Mouse (Mus musculus) forebrain, embryonic 11.5 days (tissue): ENCODE measurements around the gene Limk1. TPM values are rescaled to one million over a fixed set of nuclear protein-coding genes. Genes with fewer than 3 reads are reported as not detected.

Source experiments
- polyA plus RNA-seq: library from polyadenylated mRNA; unstranded; fragments of >200 nt; fragmentation: Nextera tagmentation; extraction: Ambion mirVana; gene quantifications from 2 replicates; pipeline ENCODE4 v1.2.1, GENCODE M21; 2014

Limk1 gene
- polyA plus RNA-seq, 1 experiment from 2014 or later = 11.2 TPM

Other genes starting within 250 kb of the Limk1 start
- 99.8 and 103 TPM in 2 replicates for gene Gtf2ird1, start 231.9 kb downstream of the Limk1 start, polyA plus RNA-seq
- gene Clip2, start 136.2 kb downstream of the Limk1 start, polyA plus RNA-seq = 6.1 and 6.8 TPM in 2 replicates
- gene Syna, start 128.4 kb downstream of the Limk1 start, polyA plus RNA-seq = not detected in 2 replicates
- 375 and 391 TPM in 2 replicates for gene Rfc2, start 107.2 kb downstream of the Limk1 start, polyA plus RNA-seq
- 2.2 and 3.8 TPM in 2 replicates for gene Lat2, start 73.6 kb downstream of the Limk1 start, polyA plus RNA-seq
- 493 and 540 TPM in 2 replicates for gene Eif4h, start 49.1 kb downstream of the Limk1 start, polyA plus RNA-seq
- 1.3 and 2.2 TPM in 2 replicates for gene Eln, start 58.7 kb upstream of the Limk1 start, polyA plus RNA-seq
- gene Tmem270, start 218.1 kb upstream of the Limk1 start, polyA plus RNA-seq = not detected in 2 replicates
- 3.6 and 3.8 TPM in 2 replicates for gene Cldn13, start 226.9 kb upstream of the Limk1 start, polyA plus RNA-seq
- gene Mettl27, start 243.8 kb upstream of the Limk1 start, polyA plus RNA-seq = 7.3 and 10.4 TPM in 2 replicates